Mouse (Mus musculus) C2C12 (cell line): ENCODE measurements at regions not wholly inside any gene's neighbourhood (a gene's known extent, or its start where the extent isn't known, plus 50 kb on each side); places are given as distances from the start of the nearest gene placed in this dataset.

ENCODE experiments used
- CTCF ChIP-seq: IDR thresholded peaks from one replicate; pipeline ENCODE4 v1.5.1; 2011; ENCODE audit not compliant: control insufficient read depth, insufficient read depth, insufficient read length
- MYOG ChIP-seq: IDR thresholded peaks from one replicate; pipeline ENCODE4 v1.6.1; 2011; ENCODE audit not compliant: control insufficient read depth, insufficient read length; ENCODE audit errors: extremely low read depth

- TF ChIP-seq CTCF = no peak
- no peak for TF ChIP-seq MYOG
These were observed 185.2 kb downstream of the Rpap3 start for GRCm38 (mm10) chr15:97520395-97520794.
